Mouse (Mus musculus) ZHBTc4 (cell line): ENCODE measurements at regions not wholly inside any gene's neighbourhood (a gene's known extent, or its start where the extent isn't known, plus 50 kb on each side); places are given as distances from the start of the nearest gene placed in this dataset.
A peak's percentile ranks its signal among the peaks of the same experiment; 100 is the strongest.
"Not testable (repeated sequence)": the region's sequence is repeated elsewhere in the genome, so short reads cannot be mapped to it uniquely, and the experiment has no call there.

Experiments used
- DNase-seq: peaks from one replicate; pipeline ENCODE4 v3.0.0-alpha.2; 2011; ENCODE audit warnings: low read depth, low spot score

GRCm38 (mm10) chr1:141066830-141067229 is 820.9 kb downstream of the Kcnt2 start:
- DNase-seq, result not testable (repeated sequence)

- DNase-seq, result no peak
These were observed 851.6 kb downstream of the Kcnt2 start for GRCm38 (mm10) chr1:141097575-141097974.

- no peak for DNase-seq
These were observed 856.6 kb downstream of the Kcnt2 start for GRCm38 (mm10) chr1:141102546-141102945.

- DNase-seq, result no peak
These were observed 858.1 kb downstream of the Kcnt2 start for GRCm38 (mm10) chr1:141104034-141104433.

GRCm38 (mm10) chr1:141104633-141105032 is 858.7 kb downstream of the Kcnt2 start:
- no peak for DNase-seq

- no peak for DNase-seq
These were observed 891.0 kb downstream of the Kcnt2 start for GRCm38 (mm10) chr1:141136771-141137541.

GRCm38 (mm10) chr1:141140157-141140556 is 894.2 kb downstream of the Kcnt2 start:
- peak; percentile 7 for DNase-seq

GRCm38 (mm10) chr1:141145759-141146158 is 899.8 kb downstream of the Kcnt2 start:
- no peak for DNase-seq

GRCm38 (mm10) chr1:141149899-141150298 is 903.9 kb downstream of the Kcnt2 start:
- no peak for DNase-seq

- DNase-seq, result no peak
These were observed 908.6 kb downstream of the Kcnt2 start for GRCm38 (mm10) chr1:141154572-141154971.

GRCm38 (mm10) chr1:141161772-141162171 is 915.8 kb downstream of the Kcnt2 start:
- no peak for DNase-seq
